Mouse (Mus musculus) liver, postnatal 0 days (tissue): Measurements from ENCODE around the gene Mrps9. TPM values are rescaled to one million over a fixed set of nuclear protein-coding genes. Genes with fewer than 3 reads are reported as not detected.

Experiments used
- ATAC-seq: fragments of 200-750 bp; cut with Nextera tagmentation; 2 replicates; pipeline ENCODE4 v1.8.0; 2017; ENCODE audit warnings: mild to moderate bottlenecking, moderate library complexity
- DNase-seq: peaks from one replicate; pipeline ENCODE4 v3.0.0-alpha.2; 2016
- H3K27ac ChIP-seq: fragments of 300-500 bp; sonication (generic); 2 replicates; pipeline ENCODE4 v1.5.1; 2014; ENCODE audit warnings: antibody characterized with exemption, moderate library complexity, mild to moderate bottlenecking, low read depth
- H3K27me3 ChIP-seq: fragments of 300-500 bp; sonication (generic); 2 replicates; pipeline ENCODE4 v1.6.1; 2014; ENCODE audit warnings: low read length, control low read depth, mixed read lengths; ENCODE audit not compliant: insufficient read depth
- H3K36me3 ChIP-seq: fragments of 300-500 bp; sonication (generic); replicated peaks from 2 replicates; pipeline ENCODE4 v1.6.1; 2014; ENCODE audit warnings: mild to moderate bottlenecking, control low read depth, low read length, moderate library complexity, mixed read lengths; ENCODE audit not compliant: insufficient read depth
- H3K4me1 ChIP-seq: fragments of 300-500 bp; sonication (generic); 2 replicates; pipeline ENCODE4 v1.6.1; 2014; ENCODE audit warnings: antibody characterized with exemption, mild to moderate bottlenecking, control low read depth; ENCODE audit not compliant: insufficient read depth
- H3K4me2 ChIP-seq: fragments of 300-500 bp; sonication (generic); 2 replicates; pipeline ENCODE4 v1.6.1; 2014; ENCODE audit warnings: low read depth, mild to moderate bottlenecking, low read length, moderate library complexity, mixed read lengths
- H3K4me3 ChIP-seq: fragments of 300-500 bp; sonication (generic); 2 replicates; pipeline ENCODE4 v1.5.1; 2014; ENCODE audit warnings: low read depth, low read length
- H3K9ac ChIP-seq: fragments of 300-500 bp; sonication (generic); replicated peaks from 2 replicates; pipeline ENCODE4 v1.6.1; 2014; ENCODE audit warnings: mild to moderate bottlenecking, moderate library complexity
- H3K9me3 ChIP-seq: fragments of 300-500 bp; sonication (generic); 2 replicates; pipeline ENCODE4 v1.6.1; 2016; ENCODE audit warnings: mild to moderate bottlenecking, control low read depth, low read length, mixed read lengths
- CTCF ChIP-seq: sonication (generic); IDR thresholded peaks from 2 replicates; pipeline ENCODE4 v1.5.1; 2016; ENCODE audit warnings: antibody characterized with exemption, low read depth
- EP300 ChIP-seq: IDR thresholded peaks from 2 replicates; pipeline ENCODE4 v1.6.1; 2016; ENCODE audit warnings: antibody characterized with exemption, low read depth, mild to moderate bottlenecking
- WGBS: fragments of 180-500 bp; shearing (Covaris S2); extraction: QIAGEN DNeasy Blood & Tissue Kit; methylation state at CpG from one replicate; pipeline ENCODE4 v1.1.7; 2014; ENCODE audit not compliant: insufficient replicate concordance; 5-methylcytosine and 5-hydroxymethylcytosine counted together
- polyA plus RNA-seq: library from polyadenylated mRNA; unstranded; fragments of >200 nt; fragmentation: Nextera tagmentation; extraction: Ambion mirVana; gene quantifications from 2 replicates; pipeline ENCODE4 v1.2.1, GENCODE M21; 2015

Mrps9 gene
- polyA plus RNA-seq, 1 experiment from 2014 or later: 25.4 TPM

- Histone ChIP-seq H3K36me3 (no peaks in the 10 kb centered on the region), H3K4me2 (no peak overlapping the region), H3K4me3 (no peak overlapping the region), H3K4me1 (no peaks in the 10 kb centered on the region), H3K9me3 (no peaks in the 10 kb centered on the region), H3K9ac (no peak overlapping the region), H3K27ac (no peak overlapping the region), H3K27me3 (no peaks in the 10 kb centered on the region)
- no peak for ATAC-seq
- DNase-seq: no peak
- TF ChIP-seq EP300: no peak
- TF ChIP-seq CTCF: no peak
- WGBS: 34% methylated on average over 4 of the region's 4 CpGs
Measured at GRCm38 (mm10) chr1:42917908-42918307, 66.9 kb downstream of the Mrps9 start.

DNA sequence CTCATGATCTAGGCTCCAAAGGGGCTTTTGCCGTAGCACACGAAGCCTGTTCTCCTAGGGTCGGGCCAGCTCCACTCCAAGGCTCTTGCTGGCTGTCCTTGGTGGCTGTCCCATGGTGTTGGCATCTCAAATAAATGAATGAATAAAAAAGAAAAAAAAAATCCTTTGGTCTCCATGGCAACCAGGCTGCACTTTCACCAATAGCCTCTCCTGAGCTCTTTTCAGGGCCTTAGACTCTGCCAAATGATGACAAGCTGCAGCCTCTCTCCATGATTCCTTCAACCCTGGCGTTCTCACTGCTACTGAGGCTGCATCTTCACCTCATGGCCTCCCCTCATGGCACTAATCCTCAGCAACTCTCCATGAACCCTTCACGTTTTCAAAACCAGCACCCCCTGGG is 72.9 kb downstream of the Mrps9 start:
- ATAC-seq: no peak
- Histone ChIP-seq H3K9me3 (no peaks in the 10 kb centered on the region), H3K9ac (no peak overlapping the region), H3K27me3 (no peaks in the 10 kb centered on the region), H3K36me3 (no peaks in the 10 kb centered on the region), H3K4me3 (no peak overlapping the region), H3K27ac (no peak overlapping the region), H3K4me1 (no peaks in the 10 kb centered on the region), H3K4me2 (no peak overlapping the region)
- WGBS: 71% methylated on average over 5 of the region's 5 CpGs
- TF ChIP-seq CTCF: no peak
- TF ChIP-seq EP300: no peak
- no peak for DNase-seq

- H3K4me3 ChIP-seq: no peak overlapping the region
- no peak for ATAC-seq
- no peak for DNase-seq
- H3K4me1 ChIP-seq: no peaks in the 10 kb centered on the region
- TF ChIP-seq EP300: no peak
- TF ChIP-seq CTCF: no peak
- H3K27ac ChIP-seq: no peak overlapping the region
- H3K4me2 ChIP-seq: no peak overlapping the region
- no peak overlapping the region for H3K9ac ChIP-seq
- H3K27me3 ChIP-seq: no peaks in the 10 kb centered on the region
- no peaks in the 10 kb centered on the region for H3K9me3 ChIP-seq
- H3K36me3 ChIP-seq: no peaks in the 10 kb centered on the region
- WGBS: 80% methylated on average over 1 of the region's 1 CpGs
Measured at GRCm38 (mm10) chr1:42933613-42934012, 82.6 kb downstream of the Mrps9 start.

- no peak overlapping the region for H3K4me2 ChIP-seq
- TF ChIP-seq EP300: no peak
- ATAC-seq (no peak), DNase-seq (no peak)
- 64% methylated on average over 4 of the region's 4 CpGs for WGBS
- no peak overlapping the region for H3K9ac ChIP-seq
- H3K27ac ChIP-seq: no peak overlapping the region
- H3K27me3 ChIP-seq: peaks cover 8% of the 10 kb centered on the region
- H3K9me3 ChIP-seq: no peaks in the 10 kb centered on the region
- peaks cover 5% of the 10 kb centered on the region; the same call in 1 of the 2 replicates for H3K4me1 ChIP-seq
- no peaks in the 10 kb centered on the region for H3K36me3 ChIP-seq
- no peak overlapping the region for H3K4me3 ChIP-seq
Measured at GRCm38 (mm10) chr1:42948486-42948885, 97.5 kb downstream of the Mrps9 start.

DNA sequence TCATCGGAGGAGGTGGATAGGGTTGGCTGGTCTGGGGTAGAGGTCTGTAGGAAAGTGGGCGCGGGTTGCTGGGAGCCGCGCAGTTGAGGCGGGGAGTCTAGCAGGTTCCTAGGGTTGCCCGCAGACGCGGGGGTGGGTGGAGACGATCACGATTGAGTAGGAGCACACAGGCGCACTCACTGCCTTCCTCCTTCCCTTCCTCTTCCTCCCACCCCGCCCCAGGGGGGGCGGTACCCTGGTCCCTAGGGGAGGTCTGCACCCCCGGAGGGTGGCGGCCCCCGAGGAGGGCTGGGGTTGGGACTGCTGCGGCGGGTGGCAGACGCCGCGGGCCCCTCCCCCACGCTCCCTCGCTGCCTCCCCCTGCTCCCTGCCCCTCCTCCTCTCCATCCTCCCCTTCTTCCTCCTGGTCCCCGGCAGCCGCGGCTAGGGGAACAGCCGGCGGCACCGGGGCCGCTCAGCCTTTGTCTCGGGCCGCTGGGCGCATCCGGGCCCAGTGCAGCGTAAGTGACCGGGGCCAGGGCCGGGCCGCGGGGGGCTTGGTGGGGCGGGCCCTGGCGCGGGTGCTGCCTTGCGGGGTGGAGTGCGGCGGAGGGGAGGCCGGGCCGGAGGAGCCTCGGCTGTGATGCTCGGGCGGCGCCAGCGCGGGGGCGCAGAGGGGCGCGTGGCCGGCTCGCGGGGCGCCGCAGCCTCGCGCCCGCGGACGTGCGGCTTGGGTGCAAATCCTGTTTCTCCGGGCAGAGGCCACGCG is 101.9 kb downstream of the Mrps9 start, which contains the start of gene Gpr45:
TSS of gene Gpr45 (plus strand) at position 139 of the 748 bp plus-strand sequence.
- ATAC-seq (no peak), DNase-seq (peak; percentile 26)
- no peak within 1 kb of the TSS for H3K9ac ChIP-seq
- no peak for TF ChIP-seq EP300
- TF ChIP-seq CTCF: no peak
- no peaks in the 10 kb centered on the region for H3K36me3 ChIP-seq
- H3K4me1 ChIP-seq: peaks cover 5% of the 10 kb centered on the region; the same call in 1 of the 2 replicates
- peak within 1 kb of the TSS; percentile 72 for H3K4me2 ChIP-seq
- 1% methylated on average over 57 of the region's 71 CpGs for WGBS
- H3K27me3 ChIP-seq: peaks cover 8% of the 10 kb centered on the region
- peak within 1 kb of the TSS; percentile 48 for H3K4me3 ChIP-seq
- no peaks in the 10 kb centered on the region for H3K9me3 ChIP-seq
- H3K27ac ChIP-seq: no peak within 1 kb of the TSS

DNA sequence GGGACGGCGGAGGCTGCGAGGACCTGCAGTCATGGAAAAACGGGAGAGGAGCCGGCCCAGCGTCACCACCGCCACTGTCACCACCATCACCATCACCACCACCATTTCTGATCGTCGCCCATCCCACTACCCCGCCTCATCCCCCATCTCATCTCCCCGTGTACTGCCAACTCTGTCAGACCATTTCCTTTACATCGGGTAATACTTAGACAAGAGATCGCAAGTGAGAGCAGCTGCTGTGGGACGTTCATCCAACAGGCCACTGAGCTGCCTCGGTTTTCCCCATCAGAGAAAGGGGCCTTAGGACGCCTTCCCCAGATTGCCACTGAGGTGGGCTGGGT is 102.4 kb downstream of the Mrps9 start:
- Histone ChIP-seq H3K9ac (no peak overlapping the region), H3K9me3 (no peaks in the 10 kb centered on the region), H3K4me3 (peak overlapping the region; percentile 48), H3K4me1 (peaks cover 5% of the 10 kb centered on the region; the same call in 1 of the 2 replicates), H3K27me3 (peaks cover 8% of the 10 kb centered on the region), H3K27ac (no peak overlapping the region), H3K36me3 (no peaks in the 10 kb centered on the region), H3K4me2 (peak overlapping the region; percentile 72)
- no peak for ATAC-seq
- DNase-seq: no peak
- TF ChIP-seq CTCF (no peak), EP300 (no peak)
- 5% methylated on average over 16 of the region's 16 CpGs for WGBS

Other genes starting within 250 kb of the Mrps9 start
- not detected in 2 replicates for gene Pou3f3, start 155.5 kb upstream of the Mrps9 start, polyA plus RNA-seq
- gene Gpr45, start 101.6 kb downstream of the Mrps9 start, polyA plus RNA-seq: 0.07 and 0.08 TPM in 2 replicates
- gene Tgfbrap1, start 247.4 kb downstream of the Mrps9 start, polyA plus RNA-seq: 2.6 TPM in 2 replicates
- gene AI597479, start 247.5 kb downstream of the Mrps9 start, polyA plus RNA-seq: 4.9 and 5.0 TPM in 2 replicates